Mouse (Mus musculus) liver, embryonic 13.5 days (tissue): Measurements from ENCODE around the gene Nfyc. TPM values are rescaled to one million over a fixed set of nuclear protein-coding genes. Genes with fewer than 3 reads are reported as not detected.
A peak's percentile ranks its signal among the peaks of the same experiment; 100 is the strongest.

Experiments used
- ATAC-seq: fragments of 200-750 bp; cut with Nextera tagmentation; 2 replicates; pipeline ENCODE4 v1.8.0; 2017; ENCODE audit warnings: low read depth, mild to moderate bottlenecking, moderate number of reproducible peaks, moderate library complexity
- DNase-seq: peaks from one replicate; pipeline ENCODE4 v3.0.0; 2022
- H3K27ac ChIP-seq: fragments of 300-500 bp; sonication (generic); 2 replicates; pipeline ENCODE4 v1.5.1; 2015; ENCODE audit warnings: moderate library complexity, mild to moderate bottlenecking, inconsistent platforms
- H3K27me3 ChIP-seq: fragments of 300-500 bp; sonication (generic); 2 replicates; pipeline ENCODE4 v1.6.1; 2015; ENCODE audit warnings: mild to moderate bottlenecking, inconsistent platforms
- H3K36me3 ChIP-seq: fragments of 300-500 bp; sonication (generic); 2 replicates; pipeline ENCODE4 v1.6.1; 2015; ENCODE audit warnings: mild to moderate bottlenecking, inconsistent platforms
- H3K4me1 ChIP-seq: fragments of 300-500 bp; sonication (generic); replicated peaks from 2 replicates; pipeline ENCODE4 v1.6.1; 2015; ENCODE audit warnings: inconsistent platforms
- H3K4me2 ChIP-seq: fragments of 300-500 bp; sonication (generic); 2 replicates; pipeline ENCODE4 v1.6.1; 2015; ENCODE audit warnings: inconsistent platforms, mild to moderate bottlenecking, moderate library complexity
- H3K4me3 ChIP-seq: fragments of 300-500 bp; sonication (generic); replicated peaks from 2 replicates; pipeline ENCODE4 v1.5.1; 2015; ENCODE audit warnings: mild to moderate bottlenecking, inconsistent platforms
- H3K9ac ChIP-seq: fragments of 300-500 bp; sonication (generic); 2 replicates; pipeline ENCODE4 v1.6.1; 2015; ENCODE audit warnings: mild to moderate bottlenecking, inconsistent platforms
- H3K9me3 ChIP-seq: fragments of 300-500 bp; sonication (generic); replicated peaks from 2 replicates; pipeline ENCODE4 v1.6.1; 2016; ENCODE audit warnings: inconsistent platforms
- WGBS: fragments of 180-500 bp; shearing (Covaris S2); methylation state at CpG from one replicate; pipeline ENCODE4 v1.1.7; 2015; ENCODE audit not compliant: insufficient replicate concordance; 5-methylcytosine and 5-hydroxymethylcytosine counted together
- microRNA counts: library from miRNA; unstranded; fragments of <30 nt; microRNA quantifications from one replicate; lab custom pipeline; 2016
- microRNA-seq: library from miRNA; unstranded; fragments of <30 nt; microRNA quantifications from one replicate; pipeline ENCODE4, GENCODE M21; 2016
- polyA plus RNA-seq: library from polyadenylated mRNA; unstranded; fragments of >200 nt; fragmentation: Nextera tagmentation; extraction: Ambion mirVana; gene quantifications from 2 replicates; pipeline ENCODE4 v1.2.1, GENCODE M21; 2015

Gene Nfyc
- polyA plus RNA-seq, 1 experiment from 2014 or later, result 54.1 TPM

DNA sequence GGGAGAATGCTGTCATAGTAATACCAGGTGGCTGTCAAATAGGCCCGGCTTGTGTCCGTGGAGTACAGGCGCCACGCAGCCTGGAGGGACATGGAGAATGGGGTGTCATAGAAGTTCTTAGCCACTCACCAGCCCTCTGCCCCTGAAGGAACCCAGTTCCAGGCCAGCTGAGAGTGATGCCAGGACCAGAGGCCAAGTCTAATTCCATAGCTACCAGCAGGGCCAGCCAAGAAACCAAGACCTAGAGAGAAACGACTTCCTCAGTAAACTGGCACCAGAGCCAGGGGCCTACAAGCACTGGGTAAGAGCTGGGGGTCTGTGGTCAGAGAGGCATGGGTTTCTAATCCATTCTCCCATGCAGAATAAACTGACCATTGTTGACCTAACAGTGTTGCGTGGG is 118.4 kb downstream of the Nfyc start:
- DNase-seq (no peak), ATAC-seq (no peak)
- Histone ChIP-seq H3K9me3 (no peaks in the 10 kb centered on the region), H3K27me3 (peaks cover 84% of the 10 kb centered on the region), H3K4me1 (peaks cover 23% of the 10 kb centered on the region), H3K4me3 (no peak overlapping the region), H3K36me3 (no peaks in the 10 kb centered on the region), H3K27ac (no peak overlapping the region), H3K9ac (no peak overlapping the region), H3K4me2 (no peak overlapping the region)
- WGBS, result 84% methylated on average over 6 of the region's 6 CpGs

GRCm38 (mm10) chr4:120712236-120712635 is 119.1 kb downstream of the Nfyc start:
- DNase-seq (no peak), ATAC-seq (no peak)
- Histone ChIP-seq H3K36me3 (no peaks in the 10 kb centered on the region), H3K9me3 (no peaks in the 10 kb centered on the region), H3K4me1 (peaks cover 23% of the 10 kb centered on the region), H3K4me2 (no peak overlapping the region), H3K27ac (no peak overlapping the region), H3K9ac (no peak overlapping the region), H3K27me3 (peaks cover 82% of the 10 kb centered on the region), H3K4me3 (no peak overlapping the region)
- 78% methylated on average over 12 of the region's 12 CpGs for WGBS

MicroRNAs encoded within 50 kb of the gene (microRNA counts, 519-probe panel; counts per million panel counts)
- microRNA mmu-miR-30e (lab: Ali Mortazavi, UCI), result 1,765 counts per million, percentile 6 among the panel's probes with 10 or more counts

Small RNAs within 50 kb of the gene (microRNA-seq; reads per million reads assigned to microRNA genes)
- gene Gm23936 (not detected), gene Mir30c-1 (113 reads per million, percentile 52 among the genes with 10 or more reads in this experiment), gene Mir30e (not detected), gene Mir30f (not detected)

Other genes starting within 250 kb of the Nfyc start
- gene Gm8439, start 242.8 kb downstream of the Nfyc start, polyA plus RNA-seq, result not detected in 2 replicates
- gene Cited4, start 165.0 kb downstream of the Nfyc start, polyA plus RNA-seq, result 124 and 128 TPM in 2 replicates
- 0.08 and 0.10 TPM in 2 replicates for gene Kcnq4, start 83.0 kb downstream of the Nfyc start, polyA plus RNA-seq
- gene Rims3, start 23.2 kb upstream of the Nfyc start, polyA plus RNA-seq, result 0.16 and 0.19 TPM in 2 replicates
- 8.0 and 9.7 TPM in 2 replicates for gene Exo5, start 93.4 kb upstream of the Nfyc start, polyA plus RNA-seq
- 1.8 and 2.0 TPM in 2 replicates for gene Zfp69, start 120.1 kb upstream of the Nfyc start, polyA plus RNA-seq
- 19.8 and 23.7 TPM in 2 replicates for gene Smap2, start 185.7 kb upstream of the Nfyc start, polyA plus RNA-seq
- 1.8 and 2.3 TPM in 2 replicates for gene Col9a2, start 207.8 kb upstream of the Nfyc start, polyA plus RNA-seq